Mouse (Mus musculus) monocyte, adult 2 months (primary cell): ENCODE measurements around the gene Clmp.
A peak's percentile ranks its signal among the peaks of the same experiment; 100 is the strongest.
"Not testable (repeated sequence)": the region's sequence is repeated elsewhere in the genome, so short reads cannot be mapped to it uniquely, and the experiment has no call there.

Experiments
- DNase-seq, 2 experiments: peaks; one replicate each; pipeline ENCODE4 v3.0.0; 2022; ENCODE audit warnings: low spot score in 2 of 2, low read depth in 1 of 2

The Clmp gene

GRCm38 (mm10) chr9:40730701-40731590, 45.2 kb downstream of the Clmp start:
- DNase-seq, result peak in 1 of 2 experiments; percentile 2

GRCm38 (mm10) chr9:40731591-40732048, 45.9 kb downstream of the Clmp start:
- no peak for DNase-seq

GRCm38 (mm10) chr9:40732302-40732701, 46.5 kb downstream of the Clmp start:
- no peak for DNase-seq

GRCm38 (mm10) chr9:40737117-40737516, 51.4 kb downstream of the Clmp start:
- no peak for DNase-seq

GRCm38 (mm10) chr9:40743525-40744034, 57.8 kb downstream of the Clmp start:
- DNase-seq, result no peak

GRCm38 (mm10) chr9:40744233-40744632, 58.5 kb downstream of the Clmp start:
- no peak for DNase-seq

GRCm38 (mm10) chr9:40746796-40747195, 61.0 kb downstream of the Clmp start:
- no peak for DNase-seq

GRCm38 (mm10) chr9:40747249-40747648, 61.5 kb downstream of the Clmp start:
- no peak for DNase-seq

- DNase-seq, result no peak
Measured at GRCm38 (mm10) chr9:40749832-40750620, 64.3 kb downstream of the Clmp start.

GRCm38 (mm10) chr9:40751749-40752148, 66.0 kb downstream of the Clmp start:
- no peak for DNase-seq

- peak in 1 of 2 experiments; percentile 27 for DNase-seq
Measured at GRCm38 (mm10) chr9:40756401-40756800, 70.6 kb downstream of the Clmp start.

GRCm38 (mm10) chr9:40757105-40757626, 71.4 kb downstream of the Clmp start:
- no peak for DNase-seq

- peak in 1 of 2 experiments; percentile 41 for DNase-seq
Measured at GRCm38 (mm10) chr9:40757685-40758270, 72.0 kb downstream of the Clmp start.

- DNase-seq, result no peak
Measured at GRCm38 (mm10) chr9:40762354-40762753, 76.6 kb downstream of the Clmp start.

- no peak for DNase-seq
Measured at GRCm38 (mm10) chr9:40764887-40765580, 79.3 kb downstream of the Clmp start.

GRCm38 (mm10) chr9:40765581-40765940, 79.8 kb downstream of the Clmp start:
- DNase-seq, result no peak

GRCm38 (mm10) chr9:40766058-40766605, 80.4 kb downstream of the Clmp start:
- no peak for DNase-seq

GRCm38 (mm10) chr9:40767946-40768345, 82.2 kb downstream of the Clmp start:
- no peak for DNase-seq

GRCm38 (mm10) chr9:40772246-40772645, 86.5 kb downstream of the Clmp start:
- DNase-seq, result no peak

- not testable (repeated sequence) for DNase-seq
Measured at GRCm38 (mm10) chr9:40773142-40773541, 87.4 kb downstream of the Clmp start.
